Mouse (Mus musculus): ENCODE data around the gene Mesp2. TPM values are rescaled to one million over a fixed set of nuclear protein-coding genes. Genes with fewer than 3 reads are reported as not detected.
A peak's percentile ranks its signal among the peaks of the same experiment; 100 is the strongest.

Gene Mesp2
- polyA plus RNA-seq, 1 experiment from 2014 or later = 0.17 TPM

DNA sequence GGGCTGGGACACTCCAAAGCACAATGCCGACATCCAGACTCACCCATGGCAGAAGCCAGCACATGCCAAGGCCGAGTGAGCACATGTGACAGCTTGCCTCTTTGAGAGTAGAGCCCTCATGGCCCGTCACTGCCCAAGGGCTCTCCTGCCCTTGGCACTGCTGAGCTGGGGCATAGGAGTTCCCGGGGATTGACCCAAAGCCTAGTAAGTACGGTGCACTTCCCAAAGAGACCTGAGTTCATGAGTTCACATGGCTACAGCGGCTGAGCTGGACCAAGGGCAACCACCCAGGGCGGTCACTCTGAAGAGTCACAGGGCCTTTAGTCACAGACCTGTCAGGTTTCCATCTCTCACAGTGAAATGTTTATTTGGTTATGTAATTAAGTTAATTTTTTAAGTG lies 2.0 kb upstream of the Mesp2 start:
- H3K4me3 ChIP-seq = no peak overlapping the region
- peaks cover 32% of the 10 kb centered on the region for H3K27me3 ChIP-seq (replicated peaks)
- no peak overlapping the region for H3K9ac ChIP-seq
- no peak overlapping the region for H3K4me2 ChIP-seq
- peaks cover 16% of the 10 kb centered on the region for H3K4me1 ChIP-seq (replicated peaks)
- 77% methylated on average over 7 of the region's 7 CpGs for WGBS
- no peaks in the 10 kb centered on the region for H3K36me3 ChIP-seq
- no peak for ATAC-seq (ENCODE audit: insufficient number of reproducible peaks, low FRiP score)
- H3K9me3 ChIP-seq (replicated peaks) = no peaks in the 10 kb centered on the region
- H3K27ac ChIP-seq (ENCODE audit: poor library complexity, severe bottlenecking) = no peak overlapping the region

- 81% methylated on average over 1 of the region's 1 CpGs for WGBS
- peaks cover 11% of the 10 kb centered on the region for H3K4me1 ChIP-seq (replicated peaks)
Observed at GRCm38 (mm10) chr7:79813409-79813808, 2.9 kb downstream of the Mesp2 start.

GRCm38 (mm10) chr7:79818321-79818720 lies 7.8 kb downstream of the Mesp2 start:
- Histone ChIP-seq H3K27me3 (replicated peaks) (no peaks in the 10 kb centered on the region), H3K9ac (no peak overlapping the region), H3K4me3 (no peak overlapping the region), H3K4me1 (replicated peaks) (peaks cover 32% of the 10 kb centered on the region), H3K27ac (ENCODE audit: poor library complexity, severe bottlenecking) (no peak overlapping the region), H3K4me2 (no peak overlapping the region), H3K36me3 (no peaks in the 10 kb centered on the region), H3K9me3 (replicated peaks) (no peaks in the 10 kb centered on the region)
- ATAC-seq (ENCODE audit: insufficient number of reproducible peaks, low FRiP score) = no peak
- 6% methylated on average over 6 of the region's 6 CpGs for WGBS

More at GRCm38 (mm10) chr7:79813409-79813808, 2.9 kb downstream of the Mesp2 start:
- no peak for ATAC-seq (ENCODE audit: insufficient number of reproducible peaks, low FRiP score)
- Histone ChIP-seq H3K4me3 (no peak overlapping the region), H3K9ac (no peak overlapping the region), H3K4me2 (no peak overlapping the region), H3K27ac (ENCODE audit: poor library complexity, severe bottlenecking) (no peak overlapping the region), H3K9me3 (replicated peaks) (no peaks in the 10 kb centered on the region), H3K27me3 (replicated peaks) (peaks cover 32% of the 10 kb centered on the region), H3K36me3 (no peaks in the 10 kb centered on the region)

DNA sequence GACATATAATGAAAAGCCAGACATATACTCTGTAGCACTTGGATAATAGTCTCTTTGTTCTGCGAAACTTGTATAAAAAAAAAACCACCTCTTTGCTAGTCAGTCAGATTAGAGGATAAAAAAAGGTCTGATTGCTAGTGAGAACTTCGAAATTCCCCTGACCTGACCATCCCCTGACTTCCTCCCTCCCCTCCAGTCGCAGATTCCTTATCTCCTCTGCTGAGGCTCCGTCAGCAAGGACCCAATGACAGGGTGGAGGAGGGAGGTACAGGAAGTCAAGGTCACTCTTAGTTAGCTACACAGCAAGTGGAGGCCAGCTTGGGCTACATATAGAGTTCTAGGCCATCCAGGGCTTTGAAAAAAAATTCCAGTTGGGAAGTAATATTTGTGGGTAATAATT lies 9.0 kb downstream of the Mesp2 start:
- Histone ChIP-seq H3K27me3 (replicated peaks) (no peaks in the 10 kb centered on the region), H3K27ac (ENCODE audit: poor library complexity, severe bottlenecking) (no peak overlapping the region; the same call in 1 of the 2 replicates), H3K4me1 (replicated peaks) (peaks cover 32% of the 10 kb centered on the region), H3K4me3 (no peak overlapping the region), H3K9ac (no peak overlapping the region), H3K4me2 (no peak overlapping the region), H3K36me3 (no peaks in the 10 kb centered on the region), H3K9me3 (replicated peaks) (no peaks in the 10 kb centered on the region)
- ATAC-seq (ENCODE audit: insufficient number of reproducible peaks, low FRiP score) = peak; percentile 66; the same call in 1 of the 2 replicates
- WGBS = 9% methylated on average over 4 of the region's 4 CpGs

DNA sequence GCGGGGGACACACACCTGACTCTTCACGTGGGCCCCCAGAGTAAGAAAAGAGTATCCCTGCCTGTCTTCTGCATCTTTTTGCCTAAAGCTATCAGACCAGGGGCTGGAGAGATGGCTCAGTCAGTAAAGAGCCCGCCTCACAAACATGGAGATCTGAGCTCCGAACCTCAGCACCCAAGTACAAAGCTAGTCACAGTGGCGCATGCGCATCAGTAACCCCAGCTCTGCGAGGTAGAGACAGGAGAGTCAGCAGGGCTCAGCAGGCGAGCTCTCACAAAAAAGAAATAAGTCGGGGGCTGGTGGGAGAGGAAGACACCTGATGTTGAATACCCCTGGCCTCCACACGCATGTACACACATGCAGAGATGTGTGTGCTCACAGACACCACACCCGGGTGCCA lies 9.5 kb downstream of the Mesp2 start:
- Histone ChIP-seq H3K9ac (no peak overlapping the region), H3K4me2 (no peak overlapping the region), H3K9me3 (replicated peaks) (peaks cover 4% of the 10 kb centered on the region; the same call in 1 of the 2 replicates), H3K27ac (ENCODE audit: poor library complexity, severe bottlenecking) (no peak overlapping the region; the same call in 1 of the 2 replicates), H3K4me3 (no peak overlapping the region), H3K4me1 (replicated peaks) (peaks cover 32% of the 10 kb centered on the region), H3K36me3 (peaks cover 4% of the 10 kb centered on the region), H3K27me3 (replicated peaks) (no peaks in the 10 kb centered on the region)
- ATAC-seq (ENCODE audit: insufficient number of reproducible peaks, low FRiP score) = no peak
- WGBS = 52% methylated on average over 11 of the region's 11 CpGs

GRCm38 (mm10) chr7:79822092-79822695 lies 11.7 kb downstream of the Mesp2 start:
- Histone ChIP-seq H3K4me2 (no peak overlapping the region), H3K9me3 (replicated peaks) (peaks cover 5% of the 10 kb centered on the region; the same call in 1 of the 2 replicates), H3K27me3 (replicated peaks) (no peaks in the 10 kb centered on the region), H3K27ac (ENCODE audit: poor library complexity, severe bottlenecking) (no peak overlapping the region), H3K4me1 (replicated peaks) (peaks cover 32% of the 10 kb centered on the region), H3K9ac (no peak overlapping the region), H3K4me3 (no peak overlapping the region), H3K36me3 (peaks cover 20% of the 10 kb centered on the region)
- WGBS = 77% methylated on average over 12 of the region's 12 CpGs
- ATAC-seq (ENCODE audit: insufficient number of reproducible peaks, low FRiP score) = no peak

GRCm38 (mm10) chr7:79828341-79828740 lies 17.8 kb downstream of the Mesp2 start:
- 83% methylated on average over 3 of the region's 3 CpGs for WGBS
- no peak for ATAC-seq (ENCODE audit: insufficient number of reproducible peaks, low FRiP score)
- no peak overlapping the region for H3K27ac ChIP-seq (ENCODE audit: poor library complexity, severe bottlenecking)
- no peak overlapping the region for H3K4me3 ChIP-seq
- H3K4me2 ChIP-seq = no peak overlapping the region
- H3K27me3 ChIP-seq (replicated peaks) = no peaks in the 10 kb centered on the region
- H3K9ac ChIP-seq = no peak overlapping the region
- peaks cover 20% of the 10 kb centered on the region for H3K36me3 ChIP-seq
- H3K4me1 ChIP-seq (replicated peaks) = 0 out of 2 replicates have a peak, but pooled peaks cover 4% of the 10 kb centered on the region
- H3K9me3 ChIP-seq (replicated peaks) = peaks cover 5% of the 10 kb centered on the region; the same call in 1 of the 2 replicates

- no peak overlapping the region for H3K4me2 ChIP-seq
- WGBS = 60% methylated on average over 6 of the region's 6 CpGs
- H3K4me1 ChIP-seq (replicated peaks) = 0 out of 2 replicates have a peak, but pooled peaks cover 4% of the 10 kb centered on the region
- no peaks in the 10 kb centered on the region for H3K27me3 ChIP-seq (replicated peaks)
- ATAC-seq (ENCODE audit: insufficient number of reproducible peaks, low FRiP score) = peak; percentile 61
- H3K9ac ChIP-seq = no peak overlapping the region
- H3K27ac ChIP-seq (ENCODE audit: poor library complexity, severe bottlenecking) = peak overlapping the region; percentile 31
- H3K9me3 ChIP-seq (replicated peaks) = no peaks in the 10 kb centered on the region
- H3K4me3 ChIP-seq = no peak overlapping the region
- H3K36me3 ChIP-seq = peaks cover 5% of the 10 kb centered on the region
Observed at GRCm38 (mm10) chr7:79831145-79831544, 20.6 kb downstream of the Mesp2 start.

DNA sequence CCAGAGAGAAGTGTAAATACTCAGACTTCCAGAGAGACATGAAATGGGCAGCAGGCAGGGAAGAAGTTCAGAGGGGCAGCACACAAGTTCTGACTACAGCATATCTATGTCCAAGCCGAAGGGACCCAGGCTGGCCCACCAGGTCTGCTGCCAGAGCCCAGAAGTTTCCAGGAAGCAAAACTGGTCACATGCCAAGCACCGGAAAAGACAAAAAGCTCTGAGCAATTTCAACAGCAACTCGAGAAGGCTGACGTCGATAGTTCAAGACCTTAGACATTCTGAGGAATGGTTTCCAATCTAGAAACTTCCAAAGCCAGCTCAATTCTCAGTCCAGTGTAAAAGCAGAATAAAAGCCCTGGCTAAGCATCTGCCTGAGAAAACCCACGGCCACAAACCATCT lies 21.1 kb downstream of the Mesp2 start:
- ATAC-seq (ENCODE audit: insufficient number of reproducible peaks, low FRiP score) = peak; percentile 36; the same call in 1 of the 2 replicates
- no peaks in the 10 kb centered on the region for H3K27me3 ChIP-seq (replicated peaks)
- no peak overlapping the region for H3K4me3 ChIP-seq
- H3K9ac ChIP-seq = no peak overlapping the region
- H3K4me1 ChIP-seq (replicated peaks) = 0 out of 2 replicates have a peak, but pooled peaks cover 4% of the 10 kb centered on the region
- no peak overlapping the region for H3K4me2 ChIP-seq
- peak overlapping the region; percentile 31 for H3K27ac ChIP-seq (ENCODE audit: poor library complexity, severe bottlenecking)
- H3K9me3 ChIP-seq (replicated peaks) = no peaks in the 10 kb centered on the region
- peaks cover under 1% of the 10 kb centered on the region for H3K36me3 ChIP-seq
- WGBS = 55% methylated on average over 6 of the region's 6 CpGs

GRCm38 (mm10) chr7:79832980-79833379 lies 22.5 kb downstream of the Mesp2 start:
- no peak overlapping the region for H3K27ac ChIP-seq (ENCODE audit: poor library complexity, severe bottlenecking)
- H3K4me2 ChIP-seq = no peak overlapping the region
- no peaks in the 10 kb centered on the region for H3K9me3 ChIP-seq (replicated peaks)
- ATAC-seq (ENCODE audit: insufficient number of reproducible peaks, low FRiP score) = no peak
- no peak overlapping the region for H3K9ac ChIP-seq
- H3K36me3 ChIP-seq = no peaks in the 10 kb centered on the region
- no peaks in the 10 kb centered on the region for H3K27me3 ChIP-seq (replicated peaks)
- H3K4me1 ChIP-seq (replicated peaks) = 0 out of 2 replicates have a peak, but pooled peaks cover 4% of the 10 kb centered on the region
- H3K4me3 ChIP-seq = no peak overlapping the region

GRCm38 (mm10) chr7:79835196-79835595 lies 24.7 kb downstream of the Mesp2 start:
- no peak overlapping the region for H3K4me3 ChIP-seq
- no peak for ATAC-seq (ENCODE audit: insufficient number of reproducible peaks, low FRiP score)
- H3K9ac ChIP-seq = no peak overlapping the region
- H3K36me3 ChIP-seq = no peaks in the 10 kb centered on the region
- no peak overlapping the region for H3K4me2 ChIP-seq
- H3K4me1 ChIP-seq (replicated peaks) = 0 out of 2 replicates have a peak, but pooled peaks cover 4% of the 10 kb centered on the region
- no peak overlapping the region for H3K27ac ChIP-seq (ENCODE audit: poor library complexity, severe bottlenecking)
- 90% methylated on average over 6 of the region's 6 CpGs for WGBS
- H3K9me3 ChIP-seq (replicated peaks) = no peaks in the 10 kb centered on the region
- H3K27me3 ChIP-seq (replicated peaks) = no peaks in the 10 kb centered on the region

DNA sequence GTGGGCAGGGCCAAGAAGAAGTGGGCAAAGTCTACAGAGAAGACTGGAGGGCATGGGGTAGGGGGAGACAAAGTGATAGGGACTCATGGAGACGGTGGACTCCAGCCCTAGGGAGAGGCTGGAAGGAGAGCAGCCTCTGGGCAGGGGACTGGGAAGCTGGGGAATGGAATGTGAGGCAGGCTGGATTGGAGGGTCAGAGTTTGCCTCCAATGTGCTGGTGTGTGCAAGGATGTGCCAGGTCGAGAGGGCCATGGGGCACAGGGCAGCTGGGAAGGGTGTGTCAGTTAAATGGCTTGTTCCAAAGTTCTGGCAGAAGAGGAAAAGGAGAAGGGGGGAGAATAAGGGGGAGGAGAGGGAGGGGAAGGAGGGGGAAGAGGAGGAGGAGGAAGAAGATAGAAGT lies 26.7 kb downstream of the Mesp2 start:
- H3K9ac ChIP-seq = no peak overlapping the region
- no peak overlapping the region for H3K4me2 ChIP-seq
- no peak overlapping the region for H3K27ac ChIP-seq (ENCODE audit: poor library complexity, severe bottlenecking)
- H3K9me3 ChIP-seq (replicated peaks) = no peaks in the 10 kb centered on the region
- ATAC-seq (ENCODE audit: insufficient number of reproducible peaks, low FRiP score) = no peak
- no peaks in the 10 kb centered on the region for H3K36me3 ChIP-seq
- no peaks in the 10 kb centered on the region for H3K27me3 ChIP-seq (replicated peaks)
- no peak overlapping the region for H3K4me3 ChIP-seq
- no peaks in the 10 kb centered on the region for H3K4me1 ChIP-seq (replicated peaks)
- 57% methylated on average over 2 of the region's 2 CpGs for WGBS
